Mouse (Mus musculus): ENCODE measurements around the gene Hapln4. TPM values are rescaled to one million over a fixed set of nuclear protein-coding genes. Genes with fewer than 3 reads are reported as not detected.

Hapln4 gene
- total RNA-seq, 2 experiments from 2014 or later = not detected

DNA sequence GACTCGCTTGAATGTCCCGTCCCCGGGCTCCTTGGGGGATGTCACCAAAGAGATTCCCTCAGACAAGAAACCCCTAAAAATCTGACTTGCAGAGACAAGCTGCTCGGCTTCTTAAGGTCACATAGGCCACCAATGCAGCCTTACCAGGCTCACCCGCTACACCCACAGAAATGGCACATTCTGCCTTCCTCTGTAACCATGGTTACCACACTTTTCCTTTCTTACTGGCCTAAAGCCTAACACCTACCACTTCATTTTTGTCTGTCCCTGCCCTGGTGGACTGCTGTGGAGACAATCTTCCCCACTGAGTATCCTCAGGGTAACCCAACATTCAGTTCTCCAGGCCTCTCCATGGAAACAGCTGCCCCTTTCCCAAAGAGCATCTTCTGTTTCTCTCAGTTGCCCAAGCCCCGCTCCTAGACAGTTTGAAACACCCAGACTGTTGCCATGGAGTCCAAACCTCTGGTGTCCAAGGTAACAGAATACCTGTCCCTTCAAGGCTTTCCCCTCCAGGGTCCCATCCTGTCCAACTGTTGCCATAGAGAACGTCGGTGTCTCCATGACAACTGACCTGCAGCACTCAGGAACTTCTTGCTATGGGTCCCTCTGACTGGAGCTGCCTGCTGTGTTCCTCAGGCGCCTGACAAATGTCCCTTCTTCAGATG lies 6.2 kb downstream of the Hapln4 start:
- ATAC-seq (replicated peaks; ENCODE audit: low FRiP score, low TSS enrichment, poor library complexity, severe bottlenecking) = no peak

DNA sequence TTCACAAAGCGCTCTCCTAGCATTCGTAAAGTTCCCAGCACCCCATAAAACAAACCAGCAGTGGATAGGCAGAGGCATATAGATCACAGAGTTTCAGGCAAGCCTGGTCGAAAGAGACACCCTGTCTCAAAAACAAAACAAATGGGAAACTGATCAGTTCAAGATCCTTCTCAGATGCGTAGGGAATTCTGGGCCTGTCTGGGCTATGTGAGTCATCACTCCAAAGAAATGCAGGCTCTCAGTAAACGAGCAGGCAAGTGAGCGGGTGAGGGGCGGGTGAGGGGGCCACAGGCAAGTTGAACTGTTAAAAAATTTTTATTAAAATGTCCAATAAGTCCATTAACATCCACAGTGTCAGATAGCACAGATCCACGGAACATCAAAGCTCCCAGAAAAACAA lies 9.5 kb downstream of the Hapln4 start:
- no peak for ATAC-seq (replicated peaks; ENCODE audit: low FRiP score, low TSS enrichment, poor library complexity, severe bottlenecking)

DNA sequence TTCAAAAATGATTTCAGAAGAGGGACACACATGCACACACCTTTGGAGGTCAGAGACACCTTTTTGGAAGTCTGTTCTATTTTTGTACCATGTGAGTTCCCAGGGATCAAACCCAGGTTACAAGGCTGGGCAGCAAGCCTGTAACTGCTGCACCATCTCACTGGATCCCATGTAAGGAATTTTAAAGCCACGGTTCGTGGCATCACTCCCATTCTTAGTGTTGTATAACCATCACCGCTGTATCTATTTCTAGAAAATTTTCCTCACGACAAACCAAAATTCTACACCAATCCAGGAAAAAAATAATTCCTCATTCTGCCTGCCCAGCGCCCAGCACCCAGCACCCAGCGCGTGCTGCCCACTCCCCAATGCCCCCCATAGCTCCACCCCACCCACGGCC lies 16.0 kb downstream of the Hapln4 start:
- ATAC-seq (replicated peaks; ENCODE audit: low FRiP score, low TSS enrichment, poor library complexity, severe bottlenecking) = no peak

DNA sequence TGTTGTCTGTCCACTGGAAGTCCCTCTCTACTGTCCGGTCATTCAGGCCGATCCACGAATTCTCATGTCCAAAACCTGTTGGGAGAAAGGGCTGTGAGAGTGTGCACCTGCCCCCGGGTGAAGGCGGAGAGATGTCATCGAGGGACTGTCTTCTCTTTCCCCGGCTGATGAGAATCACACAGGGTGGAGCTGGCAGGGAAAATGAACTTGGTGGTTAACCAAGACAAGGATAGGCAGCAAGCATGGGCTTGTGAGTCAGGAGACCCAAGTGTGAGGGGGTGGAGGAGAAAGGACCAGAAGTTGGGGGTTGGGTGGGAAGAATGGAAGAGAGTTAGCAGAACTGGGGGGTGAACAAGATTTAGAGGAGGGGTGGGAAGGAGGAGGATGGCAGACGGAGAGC lies 17.0 kb downstream of the Hapln4 start:
- no peak for ATAC-seq (replicated peaks; ENCODE audit: low FRiP score, low TSS enrichment, poor library complexity, severe bottlenecking)

DNA sequence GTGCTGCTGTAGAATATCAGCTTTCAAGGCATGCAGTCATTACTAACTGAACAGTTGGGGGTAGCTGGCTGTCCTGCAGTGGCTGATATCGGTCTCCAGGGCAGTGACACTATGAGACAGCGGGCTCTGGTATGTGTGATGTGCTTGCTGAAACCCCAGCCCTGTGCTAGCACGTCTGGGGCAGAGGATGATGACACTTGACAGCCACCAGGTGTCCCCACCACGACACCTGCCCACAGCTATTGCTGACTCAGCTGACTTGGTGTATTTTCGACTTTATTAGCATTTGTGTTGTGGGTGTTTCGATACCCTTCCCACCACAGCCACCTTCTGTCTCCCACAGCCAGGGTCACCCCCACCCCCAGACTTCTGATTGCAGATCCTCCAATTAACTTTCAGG lies 21.2 kb downstream of the Hapln4 start:
- ATAC-seq (replicated peaks; ENCODE audit: low FRiP score, low TSS enrichment, poor library complexity, severe bottlenecking) = peak; percentile 94

DNA sequence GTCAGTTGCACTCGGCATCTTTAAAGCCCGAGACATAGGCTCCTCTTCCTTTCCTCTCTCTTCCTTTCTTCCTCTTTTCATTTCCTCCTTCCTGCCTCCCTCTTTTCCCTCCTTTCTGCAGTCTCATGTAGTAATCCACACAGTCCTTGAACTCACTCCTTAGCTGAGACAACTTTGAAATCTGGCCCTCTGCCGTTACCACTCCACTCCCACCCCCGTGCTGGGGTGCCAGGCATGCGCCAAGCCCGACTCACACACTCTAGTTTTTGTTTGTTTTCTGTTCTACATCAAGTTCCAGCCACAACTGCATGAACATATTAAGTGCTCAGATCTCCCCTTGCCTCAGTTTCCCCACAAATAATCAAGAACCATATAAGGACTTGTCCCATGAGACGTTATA lies 21.7 kb downstream of the Hapln4 start:
- no peak for ATAC-seq (replicated peaks; ENCODE audit: low FRiP score, low TSS enrichment, poor library complexity, severe bottlenecking)

DNA sequence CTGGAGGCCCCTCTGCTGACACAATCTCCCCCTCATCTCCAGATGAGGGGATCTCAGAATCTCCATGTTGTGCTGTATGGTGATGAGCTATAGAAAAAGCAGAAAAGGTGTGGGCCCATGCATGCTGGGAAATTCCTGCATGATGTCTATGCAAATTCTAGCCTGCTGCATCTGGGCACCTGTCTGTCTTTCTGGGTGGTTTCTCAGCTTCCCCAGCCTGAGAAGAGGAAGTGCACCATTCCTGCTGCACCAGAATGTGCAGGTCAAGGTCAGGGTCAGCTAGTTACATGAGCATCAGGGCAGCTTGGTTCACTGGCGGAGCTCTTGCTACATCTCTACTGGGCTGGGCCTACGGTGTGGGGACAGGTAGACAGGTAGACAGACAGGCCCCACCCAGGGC lies 27.2 kb downstream of the Hapln4 start:
- no peak for ATAC-seq (replicated peaks; ENCODE audit: low FRiP score, low TSS enrichment, poor library complexity, severe bottlenecking)

DNA sequence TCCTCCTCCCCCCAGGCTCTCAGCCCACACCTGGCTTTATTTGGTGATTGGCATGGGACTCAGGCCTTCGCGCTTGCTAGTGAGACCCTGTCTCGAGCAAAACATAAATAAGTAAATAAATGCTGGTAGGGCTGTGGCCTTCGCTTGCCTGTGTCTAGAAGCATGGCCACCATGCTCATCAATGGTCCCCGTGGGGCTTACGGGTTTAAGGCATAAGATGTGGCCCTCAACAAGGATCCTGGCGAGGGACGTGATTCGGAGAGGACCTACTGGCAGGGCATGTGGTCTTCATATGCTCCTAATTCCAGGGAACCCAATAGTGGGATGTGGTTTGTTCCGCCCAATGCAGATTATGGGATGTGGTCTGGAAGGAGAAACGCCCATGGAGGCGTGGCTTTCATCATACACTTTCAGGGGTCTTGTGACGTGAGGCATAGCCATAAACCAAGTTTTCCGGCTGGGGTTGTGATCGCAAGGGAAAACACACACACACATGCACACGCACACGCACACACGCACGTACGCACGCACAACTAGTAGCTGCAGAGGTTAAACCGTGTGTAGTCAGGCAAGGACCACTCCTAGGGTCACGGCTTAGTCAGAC lies 28.0 kb downstream of the Hapln4 start:
- no peak for ATAC-seq (replicated peaks; ENCODE audit: low FRiP score, low TSS enrichment, poor library complexity, severe bottlenecking)

DNA sequence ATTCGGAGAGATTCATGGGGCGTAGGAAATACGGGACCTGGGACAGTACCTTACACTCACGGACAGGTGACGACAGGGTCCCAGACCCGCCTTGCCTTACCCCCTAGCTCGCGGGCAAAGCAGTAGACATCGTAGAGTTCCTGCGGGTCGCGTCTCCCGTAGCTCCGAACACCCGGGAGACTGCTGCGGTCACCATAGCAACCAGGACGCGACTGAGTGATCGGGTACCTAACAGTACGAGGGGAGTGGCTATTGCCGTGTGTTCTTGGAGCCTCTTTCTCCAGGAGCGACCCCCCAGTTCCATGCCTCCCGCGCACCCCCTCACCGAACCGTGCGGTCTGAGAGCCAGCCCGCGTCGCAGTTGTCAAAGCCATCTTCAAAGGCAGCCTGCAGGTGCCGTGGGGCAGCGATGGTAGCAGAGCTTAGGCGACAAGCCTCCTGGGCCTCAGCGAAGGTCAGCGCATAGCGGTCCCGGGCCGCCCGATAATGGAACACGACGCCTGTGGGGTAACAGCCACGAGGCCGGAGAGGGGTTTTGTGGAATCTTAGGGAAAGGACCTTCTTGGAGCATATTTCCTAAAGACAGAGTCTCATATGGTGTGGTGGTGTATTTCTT lies 29.3 kb downstream of the Hapln4 start:
- ATAC-seq (replicated peaks; ENCODE audit: low FRiP score, low TSS enrichment, poor library complexity, severe bottlenecking) = no peak

DNA sequence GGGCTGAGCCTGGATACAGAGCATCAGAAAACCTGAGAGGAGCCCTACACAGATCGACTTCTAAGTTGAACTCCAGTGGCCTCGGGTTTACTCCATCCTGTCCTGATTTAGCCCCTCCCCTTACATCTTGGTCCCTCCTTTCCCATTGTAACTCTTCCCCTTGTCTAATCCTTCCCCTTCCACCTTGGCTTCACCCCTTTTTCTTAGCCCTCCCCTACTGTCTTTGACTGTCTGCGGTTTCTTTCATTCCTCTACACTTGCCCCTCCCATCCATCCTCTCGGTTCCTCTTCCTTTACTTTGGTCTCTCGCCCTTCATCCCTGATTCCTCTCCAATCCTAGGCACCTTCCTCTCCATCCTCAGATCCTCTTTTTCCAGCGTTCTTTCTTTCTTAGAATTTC lies 31.2 kb downstream of the Hapln4 start:
- no peak for ATAC-seq (replicated peaks; ENCODE audit: low FRiP score, low TSS enrichment, poor library complexity, severe bottlenecking)

DNA sequence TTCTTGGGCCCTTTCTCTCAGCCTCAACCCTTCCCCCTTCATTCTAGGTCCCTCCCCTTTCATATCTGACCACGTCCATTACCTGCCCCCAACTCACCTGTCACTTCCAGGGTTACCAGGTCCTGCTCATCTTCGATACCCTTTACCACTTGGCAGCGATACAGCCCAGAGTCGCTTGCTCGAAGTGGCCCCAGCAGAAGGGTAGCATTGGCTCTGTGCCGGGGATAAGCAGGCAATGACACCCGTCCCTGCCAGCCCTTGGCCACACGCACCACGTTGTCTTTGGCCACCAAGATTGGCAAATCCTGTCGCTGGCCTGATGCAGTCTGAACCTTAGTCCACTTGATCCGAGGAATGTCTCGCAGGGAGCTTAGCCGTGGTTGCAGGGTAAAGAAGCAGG lies 31.6 kb downstream of the Hapln4 start:
- ATAC-seq (replicated peaks; ENCODE audit: low FRiP score, low TSS enrichment, poor library complexity, severe bottlenecking) = no peak

DNA sequence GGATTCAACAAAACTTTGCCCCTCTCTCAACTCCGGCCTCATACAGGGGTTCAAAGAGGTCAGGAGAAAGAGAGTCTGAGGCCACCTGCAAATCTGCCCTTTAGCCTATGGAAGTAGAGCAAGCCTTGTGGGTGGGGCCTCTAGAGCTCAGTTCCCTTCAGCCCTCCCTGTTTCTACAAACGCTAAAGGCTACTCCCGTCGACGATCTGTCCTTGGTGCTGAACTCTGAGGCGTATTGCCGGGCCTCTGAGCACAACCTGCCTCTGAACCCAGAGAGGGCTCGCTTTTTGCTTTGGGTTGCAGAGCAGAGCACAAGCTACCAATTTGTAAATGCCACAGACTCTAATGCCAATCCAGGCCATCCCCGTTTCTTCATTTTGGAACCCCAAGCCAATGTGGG lies 34.4 kb downstream of the Hapln4 start:
- peak; percentile 78 for ATAC-seq (replicated peaks; ENCODE audit: low FRiP score, low TSS enrichment, poor library complexity, severe bottlenecking)

DNA sequence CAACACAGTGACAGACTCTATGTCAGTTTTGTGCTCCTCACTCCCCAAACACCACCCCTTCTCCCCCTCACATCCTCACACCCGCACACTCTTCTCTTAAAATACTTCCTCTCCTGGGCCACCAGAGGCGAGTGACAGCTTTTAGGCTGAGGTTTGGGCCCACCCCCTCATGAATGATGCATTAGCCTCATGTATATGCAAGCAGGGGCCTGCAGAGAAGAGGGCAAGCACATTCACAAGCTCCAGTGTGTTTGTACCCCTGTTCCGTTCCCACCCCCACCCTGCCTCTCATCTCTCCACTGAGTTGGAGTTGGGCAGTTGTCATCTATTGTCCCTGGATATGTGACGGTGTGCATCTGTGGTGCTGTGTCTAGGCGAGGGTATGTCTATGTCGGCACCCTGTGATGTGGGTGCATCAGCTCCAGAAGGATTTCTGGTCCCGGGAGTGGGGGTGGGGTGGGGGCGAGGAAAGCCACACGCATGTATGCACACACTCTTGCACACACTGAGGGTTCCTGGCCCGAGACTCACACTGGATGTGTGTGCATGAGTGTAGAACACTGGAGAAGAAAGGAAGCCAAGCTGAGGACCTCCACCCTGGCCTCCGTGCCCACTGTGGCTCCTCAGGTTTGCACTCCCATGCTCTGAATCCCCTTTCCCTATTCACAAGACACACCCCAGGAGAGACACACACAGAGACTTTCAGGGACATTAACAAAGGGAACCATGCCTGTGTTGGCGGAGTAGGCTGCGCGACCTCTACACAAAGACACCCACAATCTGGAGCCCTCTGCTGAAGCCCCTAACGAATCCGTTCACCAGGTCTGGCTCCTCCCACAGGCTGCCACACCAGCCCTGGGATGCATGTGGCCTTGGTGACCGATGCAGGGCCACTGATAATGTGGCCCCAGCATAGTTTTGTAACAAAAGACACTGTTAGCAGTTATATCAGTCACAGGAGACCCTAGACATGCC lies 35.8 kb downstream of the Hapln4 start:
- ATAC-seq (replicated peaks; ENCODE audit: low FRiP score, low TSS enrichment, poor library complexity, severe bottlenecking) = no peak

DNA sequence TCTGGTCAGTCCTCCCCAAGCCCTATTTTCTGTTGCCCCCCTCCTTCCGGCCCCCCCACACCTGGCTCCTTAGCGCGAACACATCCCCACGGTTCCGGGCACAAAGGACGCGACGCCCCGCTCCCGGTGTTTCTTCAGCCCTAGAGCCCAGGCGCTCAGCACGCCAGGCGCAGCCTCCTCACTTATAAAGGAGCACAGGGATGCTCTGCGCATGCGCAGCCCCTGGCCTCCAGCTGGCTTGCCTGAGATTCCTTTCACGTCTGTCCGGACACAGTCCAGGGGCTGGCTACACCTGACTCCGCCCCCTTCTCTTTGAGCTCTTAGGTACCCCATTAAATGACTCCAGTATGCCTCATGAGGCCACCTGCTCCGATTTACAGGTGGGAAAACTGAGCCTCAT lies 37.4 kb downstream of the Hapln4 start, which contains the start of gene Ncan:
Gene Ncan, minus strand, starts transcription at position 207 of the 400 bp plus-strand sequence.
- no peak for ATAC-seq (replicated peaks; ENCODE audit: low FRiP score, low TSS enrichment, poor library complexity, severe bottlenecking)

DNA sequence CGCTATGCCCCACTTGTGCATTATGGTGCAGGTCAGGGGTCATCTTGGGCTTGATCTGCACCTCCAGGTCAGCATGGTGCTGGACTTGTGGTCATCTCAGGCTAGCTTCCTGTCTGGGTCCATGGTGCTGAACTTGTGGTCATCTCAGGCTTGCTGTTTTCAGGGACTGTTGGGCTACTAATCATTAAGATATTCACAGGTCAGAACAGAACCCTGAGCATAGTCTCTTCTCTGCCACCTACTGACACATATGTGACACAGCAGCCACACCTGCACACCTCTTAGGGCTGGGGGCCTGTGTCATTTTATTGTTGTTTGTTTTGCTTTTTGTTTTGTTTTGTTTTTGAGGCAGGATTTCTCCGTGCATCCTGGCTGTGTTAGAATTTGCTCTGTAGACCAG lies 39.6 kb downstream of the Hapln4 start:
- ATAC-seq (replicated peaks; ENCODE audit: low FRiP score, low TSS enrichment, poor library complexity, severe bottlenecking) = no peak

DNA sequence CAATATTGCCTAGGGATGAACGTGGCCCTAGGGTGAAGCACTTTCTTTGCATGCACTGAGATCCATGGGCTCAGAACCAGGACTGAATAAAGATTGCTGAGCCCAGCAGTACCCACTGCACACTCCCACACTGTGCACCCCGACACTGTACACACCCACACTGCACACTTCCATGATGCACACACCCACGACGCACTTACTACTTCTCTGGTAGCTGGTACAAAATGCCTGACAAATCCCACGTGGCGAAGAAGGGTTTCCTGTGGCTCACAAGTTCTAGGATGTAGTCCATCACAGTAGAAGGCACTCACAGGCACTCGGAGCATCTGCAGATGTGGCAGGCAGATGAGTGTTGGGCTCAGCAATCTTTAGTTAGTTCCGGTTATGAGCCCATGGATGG lies 41.7 kb downstream of the Hapln4 start:
- no peak for ATAC-seq (replicated peaks; ENCODE audit: low FRiP score, low TSS enrichment, poor library complexity, severe bottlenecking)

DNA sequence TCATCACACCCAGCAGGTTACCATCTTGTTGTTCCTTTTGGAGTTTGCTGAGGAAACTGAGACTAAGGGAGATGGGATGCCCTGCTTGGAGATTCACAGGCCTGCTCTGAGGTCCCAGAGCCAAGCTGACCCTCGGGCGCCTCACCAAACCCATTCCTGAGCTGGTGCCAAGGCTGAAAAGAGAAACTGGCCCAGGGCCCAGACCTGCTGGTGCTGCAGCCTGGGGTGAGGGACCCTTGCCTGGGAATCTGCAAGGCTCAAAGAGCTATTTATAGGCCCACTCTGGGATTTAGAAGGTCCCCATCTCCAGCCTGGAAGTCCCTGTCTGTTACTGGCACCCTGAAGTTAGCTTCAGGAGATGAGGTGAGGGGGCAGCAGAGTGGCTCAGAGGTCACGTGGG lies 45.2 kb downstream of the Hapln4 start:
- ATAC-seq (replicated peaks; ENCODE audit: low FRiP score, low TSS enrichment, poor library complexity, severe bottlenecking) = no peak

DNA sequence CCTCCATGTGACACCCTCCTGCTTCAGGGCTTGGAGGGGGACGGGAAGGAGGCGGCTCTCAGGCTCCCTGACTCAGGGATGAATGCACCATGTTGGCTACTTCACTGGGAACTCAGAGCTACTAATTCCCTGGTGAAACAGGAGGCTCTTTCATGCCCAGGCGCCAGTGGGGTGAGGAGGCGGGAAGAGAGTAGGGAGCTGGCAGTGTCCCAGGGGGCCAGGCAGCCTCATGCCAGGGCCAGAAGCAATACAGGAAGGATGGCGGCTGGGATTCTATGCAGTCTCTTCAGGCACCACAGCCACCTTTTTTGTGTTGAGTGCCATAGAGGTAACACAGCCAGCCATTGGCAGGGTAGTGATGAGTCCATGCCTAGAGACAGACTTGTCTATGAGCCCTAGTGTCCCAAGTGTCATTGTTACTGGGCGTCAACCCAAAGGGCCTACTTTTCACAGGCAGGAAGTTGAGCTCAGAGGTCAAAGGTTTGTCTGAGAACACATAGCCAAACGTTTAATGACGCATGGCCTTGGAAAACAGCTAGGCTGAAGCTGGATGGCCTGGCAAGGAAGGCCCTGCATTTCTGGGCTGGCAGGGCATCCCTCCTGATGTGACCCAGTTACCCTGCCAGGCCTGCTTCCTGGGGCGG lies 46.2 kb downstream of the Hapln4 start:
- no peak for ATAC-seq (replicated peaks; ENCODE audit: low FRiP score, low TSS enrichment, poor library complexity, severe bottlenecking)

DNA sequence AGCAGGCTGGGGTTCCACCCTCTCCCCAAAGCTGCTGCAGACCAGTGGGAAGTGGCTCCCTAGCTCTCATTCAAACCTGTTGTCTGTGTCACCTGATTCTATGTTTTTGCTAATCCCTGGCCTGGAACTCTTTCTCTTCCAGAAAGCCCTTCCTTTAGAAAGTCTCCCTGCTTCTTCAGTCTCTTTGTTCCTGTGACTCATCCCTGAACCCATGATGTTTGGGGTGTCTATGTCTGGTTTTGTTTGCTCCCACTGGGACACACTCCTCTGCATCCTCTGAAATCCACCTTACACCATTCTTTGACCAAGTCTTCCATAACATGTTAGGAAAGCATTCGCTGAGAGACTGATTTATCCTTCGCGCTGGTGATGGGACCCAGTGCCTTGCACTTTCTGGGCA lies 46.8 kb downstream of the Hapln4 start:
- ATAC-seq (replicated peaks; ENCODE audit: low FRiP score, low TSS enrichment, poor library complexity, severe bottlenecking) = no peak
